Mouse (Mus musculus): Measurements from ENCODE around the gene Dcakd.

The Dcakd gene

GRCm38 (mm10) chr11:103028176-103028891 is at the start of gene Dcakd, which contains the start of gene Nmt1:
Gene Dcakd, minus strand, starts transcription at chr11:103028333.
Gene Nmt1, plus strand, starts transcription at chr11:103028190.
- WGBS: under 1% methylated on average over 36 of the region's 36 CpGs

GRCm38 (mm10) chr11:103076581-103076980 is 48.4 kb upstream of the Dcakd start:
- WGBS: 89% methylated on average over 8 of the region's 8 CpGs

- 85% methylated on average over 7 of the region's 7 CpGs for WGBS
Measured at GRCm38 (mm10) chr11:103076010-103076409, 47.9 kb upstream of the Dcakd start.

GRCm38 (mm10) chr11:103074796-103075323 is 46.7 kb upstream of the Dcakd start:
- WGBS: 22% methylated on average over 10 of the region's 10 CpGs

GRCm38 (mm10) chr11:103074121-103074650 is 46.1 kb upstream of the Dcakd start:
- WGBS: 75% methylated on average over 10 of the region's 10 CpGs

GRCm38 (mm10) chr11:103073671-103074070 is 45.5 kb upstream of the Dcakd start:
- 82% methylated on average over 7 of the region's 7 CpGs for WGBS

GRCm38 (mm10) chr11:103070322-103070880 is 42.3 kb upstream of the Dcakd start:
- 93% methylated on average over 10 of the region's 10 CpGs for WGBS

- WGBS: 98% methylated on average over 2 of the region's 2 CpGs
Measured at GRCm38 (mm10) chr11:103069731-103070130, 41.6 kb upstream of the Dcakd start.

- 87% methylated on average over 11 of the region's 11 CpGs for WGBS
Measured at GRCm38 (mm10) chr11:103068884-103069283, 40.8 kb upstream of the Dcakd start.

- whole genome bisulfite sequencing: 95% methylated on average over 4 of the region's 4 CpGs
Measured at GRCm38 (mm10) chr11:103068272-103068671, 40.1 kb upstream of the Dcakd start.

GRCm38 (mm10) chr11:103067457-103068001 is 39.4 kb upstream of the Dcakd start:
- WGBS: 62% methylated on average over 8 of the region's 8 CpGs

GRCm38 (mm10) chr11:103067051-103067361 is 38.9 kb upstream of the Dcakd start:
- WGBS: 88% methylated on average over 6 of the region's 6 CpGs

GRCm38 (mm10) chr11:103066191-103067050 is 38.3 kb upstream of the Dcakd start:
- WGBS: 88% methylated on average over 14 of the region's 14 CpGs

- 43% methylated on average over 3 of the region's 3 CpGs for WGBS
Measured at GRCm38 (mm10) chr11:103058499-103059085, 30.5 kb upstream of the Dcakd start.

GRCm38 (mm10) chr11:103056636-103057035 is 28.5 kb upstream of the Dcakd start:
- WGBS: 84% methylated on average over 7 of the region's 7 CpGs

GRCm38 (mm10) chr11:103054798-103055197 is 26.7 kb upstream of the Dcakd start:
- WGBS: 38% methylated on average over 6 of the region's 6 CpGs

GRCm38 (mm10) chr11:103053191-103054076 is 25.3 kb upstream of the Dcakd start:
- 75% methylated on average over 18 of the region's 18 CpGs for WGBS

- WGBS: 81% methylated on average over 6 of the region's 6 CpGs
Measured at GRCm38 (mm10) chr11:103052078-103052477, 23.9 kb upstream of the Dcakd start.

- 25% methylated on average over 8 of the region's 8 CpGs for WGBS
Measured at GRCm38 (mm10) chr11:103051249-103051691, 23.1 kb upstream of the Dcakd start.

GRCm38 (mm10) chr11:103050153-103050552 is 22.0 kb upstream of the Dcakd start:
- WGBS: 65% methylated on average over 9 of the region's 9 CpGs
